Mouse (Mus musculus) liver, embryonic 14.5 days (tissue): ENCODE data around the gene Nrxn3.

Experiments
- CTCF ChIP-seq: IDR thresholded peaks from 2 replicates; pipeline ENCODE4 v1.5.1; 2016; ENCODE audit warnings: antibody characterized with exemption, low read depth, control low read depth
- EP300 ChIP-seq: IDR thresholded peaks from 2 replicates; pipeline ENCODE4 v1.6.1; 2016; ENCODE audit warnings: antibody characterized with exemption, low read depth

GRCm38 (mm10) chr12:88990753-88991152 is 268.1 kb downstream of the Nrxn3 start:
- no peak for TF ChIP-seq CTCF
- no peak for TF ChIP-seq EP300
